ENCODE assay signal across 9 mouse cellular contexts in genomic region chr1:39527432-39527831, GRCm38 (mm10). TPM values are rescaled to one million over a fixed set of nuclear protein-coding genes. Genes with fewer than 3 reads are reported as not detected.
DNase-seq lines count a peak whose midpoint lies in the region; ATAC-seq and TF ChIP-seq lines count a peak whose summit lies in the region.
"Had no signal": no experiment of that assay in that cellular context is flagged by ENCODE, and none has a peak within 500 bp of the region (broad histone marks: within the 10 kb centered on the region; RNA-seq: fewer than 3 reads in every experiment).

No protein-coding gene starts in this region.

- DNase-seq in hindbrain, embryonic 11.5 days (ENCODE audit: low spot score): peak; percentile 90
- DNase-seq in c-Kit-negative CD71-positive TER-119-positive erythroid progenitor cells, embryonic 14.5 days (ENCODE audit: low read depth, low spot score): peak; percentile 53
- peak; percentile 54 for DNase-seq in fat pad, adult 2 months (ENCODE audit: extremely low read depth, low read depth, low spot score)
- peak; percentile 86 for DNase-seq in limb, embryonic 10.5 days (ENCODE audit: low spot score)
- DNase-seq in natural killer cell, adult 2 months (ENCODE audit: low spot score in 2 of 2): peak; percentile 62 to 79

- H3K27ac ChIP-seq in hindbrain, embryonic 11.5 days (ENCODE audit: low read depth, low read length): no peak overlapping the region
- no peak overlapping the region for H3K27ac ChIP-seq in hindbrain, embryonic 13.5 days
- no peak overlapping the region for H3K27ac ChIP-seq in limb, embryonic 10.5 days
- H3K27ac ChIP-seq in testis, adult 2 months (ENCODE audit: control insufficient read depth, insufficient read depth, low read depth, low read length): no peak overlapping the region; the same call in 1 of the 2 replicates
- H3K27ac ChIP-seq: embryonic facial prominence, embryonic 12.5 days had no signal

- no peaks in the 10 kb centered on the region for H3K4me1 ChIP-seq in hindbrain, embryonic 11.5 days (replicated peaks; ENCODE audit: control insufficient read depth, insufficient read depth, low read length)
- H3K4me1 ChIP-seq in hindbrain, embryonic 13.5 days (replicated peaks): no peaks in the 10 kb centered on the region
- no peaks in the 10 kb centered on the region for H3K4me1 ChIP-seq in limb, embryonic 10.5 days
- H3K4me1 ChIP-seq in testis, adult 2 months (ENCODE audit: control insufficient read depth, insufficient read depth, low read length): peaks cover 2% of the 10 kb centered on the region; the same call in 1 of the 2 replicates
- H3K4me1 ChIP-seq: embryonic facial prominence, embryonic 12.5 days had no signal

- no peaks in the 10 kb centered on the region for H3K9me3 ChIP-seq in hindbrain, embryonic 11.5 days (ENCODE audit: control insufficient read depth, low read length)
- no peaks in the 10 kb centered on the region for H3K9me3 ChIP-seq in hindbrain, embryonic 13.5 days
- no peaks in the 10 kb centered on the region for H3K9me3 ChIP-seq in limb, embryonic 10.5 days (replicated peaks)
- H3K9me3 ChIP-seq: embryonic facial prominence, embryonic 12.5 days had no signal

- TF ChIP-seq CTCF in testis, adult 2 months (IDR thresholded peaks at IDR 0.05; ENCODE audit: control insufficient read depth, insufficient read depth, insufficient replicate concordance, low read depth, low read length): peak; percentile 90

- H3K9ac ChIP-seq in hindbrain, embryonic 11.5 days (ENCODE audit: low read depth, low read length): no peak overlapping the region
- H3K9ac ChIP-seq in hindbrain, embryonic 13.5 days: no peak overlapping the region
- H3K9ac ChIP-seq: embryonic facial prominence, embryonic 12.5 days had no signal

- no peaks in the 10 kb centered on the region for H3K27me3 ChIP-seq in hindbrain, embryonic 11.5 days (ENCODE audit: control insufficient read depth, insufficient read depth, low read length)
- H3K27me3 ChIP-seq in hindbrain, embryonic 13.5 days: 0 out of 2 replicates have a peak, but pooled peaks cover 2% of the 10 kb centered on the region
- H3K27me3 ChIP-seq in limb, embryonic 10.5 days (ENCODE audit: low read depth, poor library complexity, severe bottlenecking): no peaks in the 10 kb centered on the region
- H3K27me3 ChIP-seq in testis, adult 2 months (ENCODE audit: control insufficient read depth, insufficient read depth, low read length): no peaks in the 10 kb centered on the region
- H3K27me3 ChIP-seq: embryonic facial prominence, embryonic 12.5 days had no signal

- H3K4me2 ChIP-seq in hindbrain, embryonic 11.5 days (replicated peaks; ENCODE audit: low read depth, low read length): no peak overlapping the region
- no peak overlapping the region for H3K4me2 ChIP-seq in hindbrain, embryonic 13.5 days
- H3K4me2 ChIP-seq: embryonic facial prominence, embryonic 12.5 days had no signal

- 14% methylated on average over 7 of the region's 7 CpGs for WGBS in hindbrain, embryonic 11.5 days
- 15% methylated on average over 7 of the region's 7 CpGs for WGBS in hindbrain, embryonic 13.5 days
- 12% methylated on average over 7 of the region's 7 CpGs for WGBS in limb, embryonic 10.5 days

- no peaks in the 10 kb centered on the region for H3K36me3 ChIP-seq in hindbrain, embryonic 11.5 days (ENCODE audit: control insufficient read depth, insufficient read depth, low read length)
- no peaks in the 10 kb centered on the region for H3K36me3 ChIP-seq in hindbrain, embryonic 13.5 days
- no peaks in the 10 kb centered on the region for H3K36me3 ChIP-seq in limb, embryonic 10.5 days
- no peaks in the 10 kb centered on the region for H3K36me3 ChIP-seq in testis, adult 2 months (ENCODE audit: control insufficient read depth, insufficient read depth, low read length)
- H3K36me3 ChIP-seq: embryonic facial prominence, embryonic 12.5 days had no signal

- ATAC-seq in hindbrain, embryonic 11.5 days (ENCODE audit: low FRiP score): no peak
- no peak for ATAC-seq in hindbrain, embryonic 13.5 days (ENCODE audit: low FRiP score)
- peak; percentile 75 for ATAC-seq in inflammation-experienced regulatory T-cells, adult 6 months

- 0 out of 2 replicates have a peak, but pooled peaks have one; percentile 18 for TF ChIP-seq POLR2A in testis, adult 2 months (IDR thresholded peaks at IDR 0.05; ENCODE audit: control insufficient read depth, low read depth, low read length)

- H3K4me3 ChIP-seq in hindbrain, embryonic 11.5 days (ENCODE audit: low read depth, low read length): no peak overlapping the region
- H3K4me3 ChIP-seq in hindbrain, embryonic 13.5 days: no peak overlapping the region
- no peak overlapping the region for H3K4me3 ChIP-seq in limb, embryonic 10.5 days
- H3K4me3 ChIP-seq in testis, adult 2 months (ENCODE audit: control insufficient read depth, low read depth, low read length): no peak overlapping the region
- H3K4me3 ChIP-seq: embryonic facial prominence, embryonic 12.5 days had no signal

RNA-seq across cellular contexts. Expression of gene Cnot11, which starts 7.4 kb away (rescaled TPM):
- polyA plus RNA-seq in hindbrain, embryonic 11.5 days (2014; fragmentation: Nextera tagmentation; extraction: Ambion mirVana): 29.1 and 29.6 TPM in 2 replicates
- 13.8 and 15.7 TPM in 2 replicates for polyA plus RNA-seq in hindbrain, embryonic 13.5 days (2015; fragmentation: Nextera tagmentation; extraction: Ambion mirVana)
- 1 to 10 TPM; 4.6 to 6.9 (median 4.6) TPM for polyA plus RNA-seq in inflammation-experienced regulatory T-cells, adult 6 months (2017; shearing (Covaris generic))
- 23.1 and 26.0 TPM in 2 replicates for polyA plus RNA-seq in limb, embryonic 10.5 days (2016; fragmentation: Nextera tagmentation; extraction: Ambion mirVana)
- polyA plus RNA-seq in testis, adult 2 months (2012; rRNA removed): 9.2 and 10.9 TPM in 2 replicates

RNA-seq across cellular contexts. Expression of gene Tbc1d8, which starts 48.9 kb away (rescaled TPM):
- polyA plus RNA-seq in hindbrain, embryonic 11.5 days (2014; fragmentation: Nextera tagmentation; extraction: Ambion mirVana): 5.3 and 6.5 TPM in 2 replicates
- 8.2 and 8.5 TPM in 2 replicates for polyA plus RNA-seq in hindbrain, embryonic 13.5 days (2015; fragmentation: Nextera tagmentation; extraction: Ambion mirVana)
- 1 to 10 TPM in 1 of 3 experiments, under 1 TPM in 2; 0.78 to 2.0 (median 0.92) TPM for polyA plus RNA-seq in inflammation-experienced regulatory T-cells, adult 6 months (2017; shearing (Covaris generic))
- polyA plus RNA-seq in limb, embryonic 10.5 days (2016; fragmentation: Nextera tagmentation; extraction: Ambion mirVana): 3.6 and 5.1 TPM in 2 replicates
- polyA plus RNA-seq in testis, adult 2 months (2012; rRNA removed): 8.8 and 10.0 TPM in 2 replicates

RNA-seq across cellular contexts. Expression of gene Rnf149, which starts 49.8 kb away (rescaled TPM):
- polyA plus RNA-seq in hindbrain, embryonic 11.5 days (2014; fragmentation: Nextera tagmentation; extraction: Ambion mirVana): 31.5 and 32.9 TPM in 2 replicates
- polyA plus RNA-seq in hindbrain, embryonic 13.5 days (2015; fragmentation: Nextera tagmentation; extraction: Ambion mirVana): 27.7 and 28.5 TPM in 2 replicates
- 10 to 100 TPM; 11.9 to 37.0 (median 29.9) TPM for polyA plus RNA-seq in inflammation-experienced regulatory T-cells, adult 6 months (2017; shearing (Covaris generic))
- polyA plus RNA-seq in limb, embryonic 10.5 days (2016; fragmentation: Nextera tagmentation; extraction: Ambion mirVana): 24.2 and 25.7 TPM in 2 replicates
- polyA plus RNA-seq in testis, adult 2 months (2012; rRNA removed): 5.9 and 6.8 TPM in 2 replicates
